Mouse (Mus musculus): ENCODE data around the gene Fryl. TPM values are rescaled to one million over a fixed set of nuclear protein-coding genes. Genes with fewer than 3 reads are reported as not detected.

Fryl gene
- polyA plus RNA-seq, 1 experiment, result 15.3 TPM

DNA sequence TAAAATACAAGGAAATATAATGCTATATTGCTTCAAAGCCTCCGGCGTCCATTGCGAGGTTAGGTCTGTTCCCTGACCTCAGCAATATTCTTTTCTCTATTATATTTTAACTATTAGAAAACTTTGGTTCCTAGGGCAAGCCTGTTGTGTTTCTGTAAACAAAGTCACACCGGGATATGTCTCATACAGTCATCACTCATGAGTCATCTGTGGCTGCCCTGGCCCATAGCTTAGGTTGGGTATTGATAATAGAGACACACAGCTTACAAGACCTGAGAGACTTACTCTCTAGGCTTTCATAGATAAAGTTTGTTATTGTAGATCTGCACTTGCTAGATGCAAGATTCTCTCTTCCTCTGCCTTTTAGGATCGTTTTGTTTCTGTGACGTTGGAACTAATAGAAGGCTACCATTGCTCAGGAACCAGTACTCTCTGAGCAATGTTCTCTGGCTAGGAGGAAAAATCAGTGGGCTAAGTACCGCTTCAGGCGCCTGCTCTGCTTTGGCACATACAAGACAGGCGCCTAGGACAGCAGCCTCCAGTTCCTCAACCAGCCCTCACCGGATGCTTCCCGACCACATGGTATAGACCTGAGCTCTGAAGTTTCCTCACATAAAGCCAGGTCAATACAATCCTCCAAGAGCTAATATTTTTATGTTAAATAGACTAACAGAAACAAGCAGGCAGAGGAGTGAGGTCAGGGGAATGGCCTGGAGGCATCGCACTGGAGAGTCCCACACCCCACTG is 73.5 kb downstream of the Fryl start:
- TF ChIP-seq REST (IDR thresholded peaks at IDR 0.05; ENCODE audit: insufficient read depth, insufficient read length) (no peak), MYOG (IDR thresholded peaks at IDR 0.05; ENCODE audit: control insufficient read depth in 1 of 3, insufficient read depth in 1 of 3, insufficient read length in 2 of 3, low read depth in 2 of 3) (no peak), POLR2AphosphoS2 (IDR thresholded peaks at IDR 0.05; ENCODE audit: insufficient read length, low read depth) (no peak), MAX (IDR thresholded peaks at IDR 0.05; ENCODE audit: low read depth) (no peak), TCF3 (IDR thresholded peaks at IDR 0.05; ENCODE audit: insufficient read length, low read depth) (no peak), MYOD1 (IDR thresholded peaks at IDR 0.05; ENCODE audit: control insufficient read depth in 1 of 3, insufficient read length in 2 of 3, low read depth in 2 of 3) (no peak), USF1 (IDR thresholded peaks at IDR 0.05; ENCODE audit: low read depth) (no peak), TCF12 (IDR thresholded peaks at IDR 0.05; ENCODE audit: insufficient read depth, poor library complexity, severe bottlenecking) (no peak), E2F4 (IDR thresholded peaks at IDR 0.05; ENCODE audit: insufficient read depth) (no peak), SRF (IDR thresholded peaks at IDR 0.05; ENCODE audit: control insufficient read depth, insufficient read length, low read depth) (no peak), POLR2A (IDR thresholded peaks at IDR 0.05; ENCODE audit: insufficient read length, low read depth) (no peak), CEBPB (IDR thresholded peaks at IDR 0.05; ENCODE audit: insufficient read depth, poor library complexity, severe bottlenecking) (no peak)
- H3K4me3 ChIP-seq, result no peak overlapping the region
- H3K36me3 ChIP-seq (ENCODE audit: control insufficient read depth, insufficient read depth), result no peaks in the 10 kb centered on the region
- peak overlapping the region; percentile 59 for H3K4me2 ChIP-seq (ENCODE audit: low read depth)
- no peaks in the 10 kb centered on the region for H3K27me3 ChIP-seq (ENCODE audit: control insufficient read depth, insufficient read depth, insufficient read length)
- no peak overlapping the region for H3ac ChIP-seq (ENCODE audit: control insufficient read depth, insufficient read length)
- peaks cover 15% of the 10 kb centered on the region for H3K79me2 ChIP-seq (ENCODE audit: control insufficient read depth, insufficient read depth)

DNA sequence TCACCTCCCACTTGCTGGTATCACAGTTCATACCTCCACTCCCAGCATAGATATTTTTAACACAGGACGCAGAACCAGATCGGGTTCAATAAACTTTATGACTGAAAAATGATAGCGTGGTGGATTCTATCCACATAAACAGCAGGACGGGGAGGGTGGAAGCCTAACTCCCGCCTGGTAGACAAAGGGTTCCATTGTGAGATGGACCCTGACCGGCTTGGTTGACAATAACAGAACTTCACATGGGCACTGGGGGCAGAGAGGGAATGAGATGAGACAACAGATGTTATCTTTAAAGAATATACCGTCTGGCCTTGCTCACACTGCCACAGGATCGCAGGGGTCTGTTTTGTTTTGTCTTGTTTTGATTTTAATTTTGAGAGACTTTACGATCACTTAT is 74.2 kb downstream of the Fryl start:
- peaks cover 15% of the 10 kb centered on the region for H3K79me2 ChIP-seq (ENCODE audit: control insufficient read depth, insufficient read depth)

DNA sequence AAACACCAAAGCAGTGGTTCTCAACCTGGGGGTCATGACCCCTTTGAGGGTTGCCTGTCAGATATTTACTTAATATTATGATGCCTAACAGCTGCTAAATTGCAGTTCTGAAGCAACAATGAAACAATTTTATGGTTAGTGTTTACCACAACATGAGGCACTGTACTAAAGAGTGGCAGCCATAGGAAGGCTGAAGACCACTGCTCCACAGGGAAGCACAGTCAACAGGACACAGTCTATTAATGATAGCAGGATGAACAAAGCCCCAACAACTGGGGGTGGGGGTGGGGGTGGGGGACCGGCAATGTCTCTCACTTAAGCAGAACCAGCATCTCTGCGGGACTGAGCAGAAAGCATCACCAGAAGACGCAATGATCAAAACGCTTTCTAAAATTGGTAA is 80.1 kb downstream of the Fryl start:
- Histone ChIP-seq H3K36me3 (ENCODE audit: control insufficient read depth, insufficient read depth) (no peaks in the 10 kb centered on the region), H3K79me2 (ENCODE audit: control insufficient read depth, insufficient read depth) (no peaks in the 10 kb centered on the region), H3K27me3 (ENCODE audit: control insufficient read depth, insufficient read depth, insufficient read length) (no peaks in the 10 kb centered on the region), H3K4me3 (no peak overlapping the region), H3K4me2 (ENCODE audit: low read depth) (no peak overlapping the region), H3ac (ENCODE audit: control insufficient read depth, insufficient read length) (no peak overlapping the region)
- TF ChIP-seq USF1 (IDR thresholded peaks at IDR 0.05; ENCODE audit: low read depth) (no peak), MAX (IDR thresholded peaks at IDR 0.05; ENCODE audit: low read depth) (no peak)

More for the DNA sequence above, 74.2 kb downstream of the Fryl start:
- no peak for TF ChIP-seq USF1 (IDR thresholded peaks at IDR 0.05; ENCODE audit: low read depth)
- TF ChIP-seq MYOD1 (IDR thresholded peaks at IDR 0.05; ENCODE audit: control insufficient read depth in 1 of 3, insufficient read length in 2 of 3, low read depth in 2 of 3), result peak in 2 of 3 experiments; percentile 12 to 42
- Histone ChIP-seq H3K27me3 (ENCODE audit: control insufficient read depth, insufficient read depth, insufficient read length) (no peaks in the 10 kb centered on the region), H3ac (ENCODE audit: control insufficient read depth, insufficient read length) (no peak overlapping the region), H3K4me3 (no peak overlapping the region), H3K4me2 (ENCODE audit: low read depth) (peak overlapping the region; percentile 59), H3K36me3 (ENCODE audit: control insufficient read depth, insufficient read depth) (no peaks in the 10 kb centered on the region)

DNA sequence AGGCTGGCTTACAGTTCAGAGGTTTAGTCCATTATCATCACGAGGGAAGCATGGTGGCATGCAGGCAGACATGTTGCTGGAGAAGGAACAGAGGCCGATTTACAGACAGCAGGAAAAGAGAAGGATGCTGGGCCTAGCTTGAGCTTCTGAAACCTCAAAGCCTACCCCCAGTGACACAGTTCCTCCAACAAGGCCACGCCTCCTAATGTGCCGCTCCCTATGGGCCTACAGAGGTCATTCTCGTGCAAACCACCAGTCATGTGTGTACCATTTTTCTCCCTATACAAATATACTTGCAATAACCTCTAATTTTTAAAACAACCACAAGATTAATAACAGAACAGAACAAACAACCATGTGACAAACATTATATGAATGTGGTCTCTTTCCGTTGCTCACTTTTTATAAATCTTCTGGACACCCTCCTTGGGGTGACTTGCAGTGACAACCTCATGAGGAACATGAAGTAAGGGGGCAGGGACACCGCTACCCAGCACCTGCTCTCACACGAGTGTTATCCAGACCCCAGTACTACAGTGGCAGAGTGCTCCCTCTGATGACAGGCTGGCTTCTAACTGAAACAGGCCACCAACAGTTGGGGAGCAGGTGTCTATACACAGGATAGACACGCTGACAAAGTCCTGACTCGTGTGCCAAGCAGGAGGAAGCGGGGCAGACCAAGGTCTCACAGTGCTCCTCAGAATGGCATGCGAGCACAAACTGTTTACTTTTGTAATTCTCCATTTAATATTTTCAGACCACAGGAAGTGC is 80.9 kb downstream of the Fryl start:
- Histone ChIP-seq H3ac (ENCODE audit: control insufficient read depth, insufficient read length) (no peak overlapping the region), H3K36me3 (ENCODE audit: control insufficient read depth, insufficient read depth) (no peaks in the 10 kb centered on the region), H3K27me3 (ENCODE audit: control insufficient read depth, insufficient read depth, insufficient read length) (no peaks in the 10 kb centered on the region), H3K79me2 (ENCODE audit: control insufficient read depth, insufficient read depth) (no peaks in the 10 kb centered on the region), H3K4me2 (ENCODE audit: low read depth) (no peak overlapping the region), H3K4me3 (no peak overlapping the region)
- TF ChIP-seq MYOG (IDR thresholded peaks at IDR 0.05; ENCODE audit: control insufficient read depth in 1 of 3, insufficient read depth in 1 of 3, insufficient read length in 2 of 3, low read depth in 2 of 3) (peak in 2 of 3 experiments; percentile 9 to 83), POLR2AphosphoS2 (IDR thresholded peaks at IDR 0.05; ENCODE audit: insufficient read length, low read depth) (no peak), TCF12 (IDR thresholded peaks at IDR 0.05; ENCODE audit: insufficient read depth, poor library complexity, severe bottlenecking) (no peak), TCF3 (IDR thresholded peaks at IDR 0.05; ENCODE audit: insufficient read length, low read depth) (no peak), E2F4 (IDR thresholded peaks at IDR 0.05; ENCODE audit: insufficient read depth) (no peak), REST (IDR thresholded peaks at IDR 0.05; ENCODE audit: insufficient read depth, insufficient read length) (no peak), MYOD1 (IDR thresholded peaks at IDR 0.05; ENCODE audit: control insufficient read depth in 1 of 3, insufficient read length in 2 of 3, low read depth in 2 of 3) (peak in 2 of 3 experiments; percentile 68 to 93)

DNA sequence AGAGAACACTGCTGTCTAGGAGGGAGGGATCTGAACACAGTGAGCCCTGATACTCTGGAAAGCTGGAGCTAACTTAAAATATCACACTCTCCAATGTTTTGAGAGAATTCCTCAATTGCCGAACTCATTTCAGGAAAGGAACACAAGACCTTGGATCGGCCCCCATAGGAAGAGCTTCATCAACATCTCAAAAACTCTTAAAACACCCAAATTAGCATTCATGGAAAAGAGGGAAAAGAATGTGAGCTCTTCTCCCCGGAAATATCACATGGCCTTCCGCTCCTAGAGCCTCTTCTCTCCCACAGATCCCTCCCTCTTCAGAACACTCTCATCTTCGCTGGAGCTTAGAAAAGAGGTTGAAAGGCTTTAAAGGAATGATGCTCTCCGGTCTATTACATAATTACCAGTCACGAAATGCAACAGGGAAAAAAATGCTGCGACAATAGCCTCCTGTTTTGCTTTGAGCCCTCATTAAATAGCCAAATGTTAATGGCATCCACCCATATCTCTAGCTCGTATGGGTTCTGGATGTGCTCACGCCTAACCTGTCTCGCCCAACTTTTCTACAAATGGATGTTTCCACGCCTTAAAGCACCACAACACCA is 84.4 kb downstream of the Fryl start:
- Histone ChIP-seq H3K4me3 (no peak overlapping the region), H3K27me3 (ENCODE audit: control insufficient read depth, insufficient read depth, insufficient read length) (no peaks in the 10 kb centered on the region), H3ac (ENCODE audit: control insufficient read depth, insufficient read length) (no peak overlapping the region), H3K4me2 (ENCODE audit: low read depth) (peak overlapping the region; percentile 54), H3K79me2 (ENCODE audit: control insufficient read depth, insufficient read depth) (peaks cover 22% of the 10 kb centered on the region), H3K36me3 (ENCODE audit: control insufficient read depth, insufficient read depth) (no peaks in the 10 kb centered on the region)
- TF ChIP-seq POLR2AphosphoS2 (IDR thresholded peaks at IDR 0.05; ENCODE audit: insufficient read length, low read depth) (no peak), E2F4 (IDR thresholded peaks at IDR 0.05; ENCODE audit: insufficient read depth) (no peak), MAX (IDR thresholded peaks at IDR 0.05; ENCODE audit: low read depth) (no peak), CEBPB (IDR thresholded peaks at IDR 0.05; ENCODE audit: insufficient read depth, poor library complexity, severe bottlenecking) (no peak), SRF (IDR thresholded peaks at IDR 0.05; ENCODE audit: control insufficient read depth, insufficient read length, low read depth) (no peak), TCF3 (IDR thresholded peaks at IDR 0.05; ENCODE audit: insufficient read length, low read depth) (no peak), USF1 (IDR thresholded peaks at IDR 0.05; ENCODE audit: low read depth) (no peak), POLR2A (IDR thresholded peaks at IDR 0.05; ENCODE audit: insufficient read length, low read depth) (no peak), MYOG (IDR thresholded peaks at IDR 0.05; ENCODE audit: control insufficient read depth in 1 of 3, insufficient read depth in 1 of 3, insufficient read length in 2 of 3, low read depth in 2 of 3) (no peak), REST (IDR thresholded peaks at IDR 0.05; ENCODE audit: insufficient read depth, insufficient read length) (no peak), TCF12 (IDR thresholded peaks at IDR 0.05; ENCODE audit: insufficient read depth, poor library complexity, severe bottlenecking) (no peak), MYOD1 (IDR thresholded peaks at IDR 0.05; ENCODE audit: control insufficient read depth in 1 of 3, insufficient read length in 2 of 3, low read depth in 2 of 3) (no peak)

Measured in myocyte (in vitro differentiated cells).